In genomic region chr13:60839353-60839902, GRCm38 (mm10) we compare ENCODE assay signal across 42 mouse cellular contexts. TPM values are rescaled to one million over a fixed set of nuclear protein-coding genes. Genes with fewer than 3 reads are reported as not detected.
DNase-seq lines count a peak whose midpoint lies in the region; ATAC-seq and TF ChIP-seq lines count a peak whose summit lies in the region.
"Had no signal": no experiment of that assay in that cellular context is flagged by ENCODE, and none has a peak within 500 bp of the region (broad histone marks: within the 10 kb centered on the region; RNA-seq: fewer than 3 reads in every experiment).

No protein-coding gene starts in this region.

- H3K36me3 ChIP-seq in spleen, adult 2 months (ENCODE audit: control insufficient read depth, insufficient read depth, low read length), result no peaks in the 10 kb centered on the region
- H3K36me3 ChIP-seq: embryonic facial prominence, embryonic 10.5 days; embryonic facial prominence, embryonic 15.5 days; forebrain, embryonic 12.5 days; heart, embryonic 10.5 days; heart, embryonic 15.5 days; hindbrain, embryonic 13.5 days; kidney, embryonic 15.5 days; limb, embryonic 12.5 days; lung, embryonic 15.5 days; midbrain, embryonic 12.5 days had no signal

- WGBS in spleen, adult 2 months, result 40% methylated on average over 2 of the region's 2 CpGs

- ATAC-seq in megakaryocyte, adult 5-6 weeks (ENCODE audit: poor library complexity, severe bottlenecking), result peak; percentile 62
- ATAC-seq: forebrain, postnatal 0 days had no signal

- TF ChIP-seq POLR2A in spleen, adult 2 months (IDR thresholded peaks at IDR 0.05; ENCODE audit: low read depth, low read length), result no peak
- TF ChIP-seq POLR2A in bone marrow macrophage, adult 2 months (IDR thresholded peaks at IDR 0.05; ENCODE audit: borderline replicate concordance, low read depth, low read length), result no peak

- no peaks in the 10 kb centered on the region for H3K27me3 ChIP-seq in spleen, adult 2 months (ENCODE audit: control insufficient read depth, insufficient read depth, low read length)
- H3K27me3 ChIP-seq: embryonic facial prominence, embryonic 15.5 days; forebrain, embryonic 12.5 days; heart, embryonic 15.5 days; hindbrain, embryonic 13.5 days; kidney, embryonic 15.5 days; limb, embryonic 12.5 days; lung, embryonic 15.5 days; megakaryocyte, embryonic 14.5 days; midbrain, embryonic 12.5 days had no signal

- H3K4me3 ChIP-seq in spleen, adult 2 months (ENCODE audit: extremely low read depth, insufficient read depth, insufficient read length), result no peak overlapping the region
- H3K4me3 ChIP-seq in bone marrow macrophage, adult 2 months (ENCODE audit: insufficient read depth, low read length), result no peak overlapping the region
- H3K4me3 ChIP-seq: embryonic facial prominence, embryonic 10.5 days; embryonic facial prominence, embryonic 15.5 days; forebrain, embryonic 12.5 days; heart, embryonic 10.5 days; heart, embryonic 15.5 days; hindbrain, embryonic 13.5 days; kidney, embryonic 15.5 days; left cerebral cortex, adult 2 months; limb, embryonic 12.5 days; lung, embryonic 15.5 days; megakaryocyte, embryonic 14.5 days; midbrain, embryonic 12.5 days had no signal

- H3K4me1 ChIP-seq in spleen, adult 2 months (ENCODE audit: control insufficient read depth, insufficient read depth, insufficient read length), result peaks cover 3% of the 10 kb centered on the region; the same call in 1 of the 2 replicates
- peaks cover 15% of the 10 kb centered on the region for H3K4me1 ChIP-seq in bone marrow macrophage, adult 2 months (ENCODE audit: control insufficient read depth, insufficient read depth, low read length)
- H3K4me1 ChIP-seq: embryonic facial prominence, embryonic 10.5 days; embryonic facial prominence, embryonic 15.5 days; forebrain, embryonic 12.5 days; heart, embryonic 10.5 days; heart, embryonic 15.5 days; hindbrain, embryonic 13.5 days; kidney, embryonic 15.5 days; limb, embryonic 12.5 days; lung, embryonic 15.5 days; midbrain, embryonic 12.5 days had no signal

- TF ChIP-seq CTCF in spleen, adult 2 months (IDR thresholded peaks at IDR 0.05; ENCODE audit: extremely low read depth, insufficient read depth, insufficient read length, insufficient replicate concordance), result no peak
- no peak for TF ChIP-seq CTCF in bone marrow macrophage, adult 2 months (IDR thresholded peaks at IDR 0.05; ENCODE audit: low read depth, low read length)

- no peak for DNase-seq in spleen, adult 2 months (ENCODE audit: low read depth in 1 of 2, low spot score in 2 of 2)
- no peak for DNase-seq in spleen, postnatal 36 days (ENCODE audit: low spot score in 2 of 2)
- DNase-seq in left cerebral cortex, adult 18-20 months (ENCODE audit: low spot score in 2 of 2), result no peak
- no peak for DNase-seq in testis, postnatal 10 days (ENCODE audit: low spot score)
- no peak for DNase-seq in c-Kit-positive CD71-positive TER-119-positive erythroid progenitor cells, embryonic 14.5 days (ENCODE audit: low spot score)
- no peak for DNase-seq in embryo, embryonic 11 days
- DNase-seq: adrenal gland, postnatal 14 days; cerebellum, adult 2 months; cerebellum, postnatal 14 days; forebrain, postnatal 0 days; gastrocnemius, postnatal 25 days; heart, adult 11 months; heart, postnatal 36 days; kidney, adult 18-20 months; kidney, postnatal 25 days; right cerebral cortex, adult 18-20 months; spleen, adult 18-20 months; thymus, postnatal 25 days had no signal

- H3K27ac ChIP-seq in spleen, adult 2 months (ENCODE audit: insufficient read depth, low read length), result peak overlapping the region; percentile 66; the same call in 1 of the 2 replicates
- H3K27ac ChIP-seq in bone marrow macrophage, adult 2 months (ENCODE audit: insufficient read depth, low read depth, low read length), result peak overlapping the region; percentile 99
- H3K27ac ChIP-seq: embryonic facial prominence, embryonic 10.5 days; embryonic facial prominence, embryonic 15.5 days; forebrain, embryonic 12.5 days; heart, embryonic 10.5 days; heart, embryonic 15.5 days; hindbrain, embryonic 13.5 days; kidney, embryonic 15.5 days; left cerebral cortex, adult 2 months; limb, embryonic 12.5 days; lung, embryonic 15.5 days; midbrain, embryonic 12.5 days had no signal

RNA-seq across cellular contexts. Expression of gene 4930486L24Rik, which starts 24.8 kb away (rescaled TPM):
- 0.20 and 0.68 TPM in 2 replicates for polyA plus RNA-seq in spleen, adult 2 months (2012; rRNA removed)
- not detected in 2 replicates for polyA plus RNA-seq in bone marrow macrophage, adult 2 months (2012; ENCODE audit: insufficient read depth, insufficient read length, missing spikeins)
- 0.16 and 0.30 TPM in 2 replicates for total RNA-seq in megakaryocyte, adult 5-6 weeks (2015)
- 0.22 TPM in 1 of 2 replicates, not detected in the other for total RNA-seq in megakaryocyte, adult 5-6 weeks (2017)
- total RNA-seq in left cerebral cortex, adult 18-20 months (2021), result not detected
- total RNA-seq: forebrain, postnatal 0 days; layer of hippocampus, postnatal 10 days; left cerebral cortex, postnatal 25 days had no signal
- polyA plus RNA-seq: forebrain, embryonic 12.5 days; forebrain, postnatal 0 days; heart, embryonic 10.5 days; heart, embryonic 15.5 days; hindbrain, embryonic 13.5 days; limb, embryonic 12.5 days; liver, adult 2 months; lung, embryonic 15.5 days; neural tube, embryonic 11.5 days had no signal

RNA-seq across cellular contexts. Expression of gene Ctsll3, which starts 36.8 kb away (rescaled TPM):
- polyA plus RNA-seq in spleen, adult 2 months (2012; rRNA removed), result not detected in 2 replicates
- not detected in 2 replicates for polyA plus RNA-seq in bone marrow macrophage, adult 2 months (2012; ENCODE audit: insufficient read depth, insufficient read length, missing spikeins)
- total RNA-seq in megakaryocyte, adult 5-6 weeks (2015), result not detected in 2 replicates
- total RNA-seq in megakaryocyte, adult 5-6 weeks (2017), result not detected in 2 replicates
- total RNA-seq in left cerebral cortex, adult 18-20 months (2021), result not detected
- total RNA-seq: adrenal gland, postnatal 14 days; forebrain, postnatal 0 days; gastrocnemius, postnatal 25 days; heart, postnatal 36 days; layer of hippocampus, adult 18-20 months; layer of hippocampus, postnatal 10 days; left cerebral cortex, adult 2 months; left cerebral cortex, postnatal 25 days; liver, adult 2 months had no signal
- polyA plus RNA-seq: brain, embryonic 14.5 days; cerebellum, adult 2 months; cortical plate, adult 2 months; embryonic facial prominence, embryonic 10.5 days; forebrain, embryonic 12.5 days; forebrain, postnatal 0 days; heart, embryonic 10.5 days; heart, embryonic 15.5 days; hindbrain, embryonic 13.5 days; intestine, embryonic 14.5 days; kidney, embryonic 15.5 days; limb, embryonic 12.5 days; liver, adult 2 months; liver, embryonic 16.5 days; lung, embryonic 15.5 days; midbrain, embryonic 12.5 days; neural tube, embryonic 11.5 days; testis, adult 2 months had no signal

RNA-seq across cellular contexts. Expression of gene BC051665, which starts 53.3 kb away (rescaled TPM):
- not detected in 2 replicates for polyA plus RNA-seq in spleen, adult 2 months (2012; rRNA removed)
- polyA plus RNA-seq in bone marrow macrophage, adult 2 months (2012; ENCODE audit: insufficient read depth, insufficient read length, missing spikeins), result not detected in 2 replicates
- total RNA-seq in megakaryocyte, adult 5-6 weeks (2015), result not detected in 2 replicates
- total RNA-seq in megakaryocyte, adult 5-6 weeks (2017), result not detected in 2 replicates
- total RNA-seq in left cerebral cortex, adult 18-20 months (2021), result not detected
- total RNA-seq: adrenal gland, postnatal 14 days; forebrain, postnatal 0 days; gastrocnemius, postnatal 25 days; heart, postnatal 36 days; layer of hippocampus, adult 18-20 months; layer of hippocampus, postnatal 10 days; left cerebral cortex, adult 2 months; left cerebral cortex, postnatal 25 days; liver, adult 2 months had no signal
- polyA plus RNA-seq: brain, embryonic 14.5 days; cerebellum, adult 2 months; cortical plate, adult 2 months; embryonic facial prominence, embryonic 10.5 days; embryonic facial prominence, embryonic 15.5 days; forebrain, embryonic 12.5 days; forebrain, postnatal 0 days; heart, embryonic 10.5 days; heart, embryonic 15.5 days; hindbrain, embryonic 13.5 days; intestine, embryonic 14.5 days; kidney, embryonic 15.5 days; limb, embryonic 12.5 days; liver, adult 2 months; liver, embryonic 16.5 days; lung, embryonic 15.5 days; midbrain, embryonic 12.5 days; neural tube, embryonic 11.5 days; testis, adult 2 months had no signal

RNA-seq across cellular contexts. Expression of gene Gm49392, which starts 57.3 kb away (rescaled TPM):
- polyA plus RNA-seq in spleen, adult 2 months (2012; rRNA removed), result 0.25 and 0.42 TPM in 2 replicates
- polyA plus RNA-seq in bone marrow macrophage, adult 2 months (2012; ENCODE audit: insufficient read depth, insufficient read length, missing spikeins), result 1.7 TPM in 1 of 2 replicates, not detected in the other
- total RNA-seq in megakaryocyte, adult 5-6 weeks (2015), result not detected in 2 replicates
- 0.61 TPM in 1 of 2 replicates, not detected in the other for total RNA-seq in megakaryocyte, adult 5-6 weeks (2017)
- under 1 TPM in 1 of 2 experiments, not detected in 1; 0.51 TPM for total RNA-seq in left cerebral cortex, adult 18-20 months (2021)
- total RNA-seq: forebrain, postnatal 0 days; layer of hippocampus, adult 18-20 months; layer of hippocampus, postnatal 10 days; liver, adult 2 months had no signal
- polyA plus RNA-seq: brain, embryonic 14.5 days; cerebellum, adult 2 months; embryonic facial prominence, embryonic 10.5 days; embryonic facial prominence, embryonic 15.5 days; forebrain, embryonic 12.5 days; forebrain, postnatal 0 days; intestine, embryonic 14.5 days; limb, embryonic 12.5 days; liver, adult 2 months; midbrain, embryonic 12.5 days had no signal

RNA-seq across cellular contexts. Expression of gene Ctla2b, which starts 57.8 kb away (rescaled TPM):
- polyA plus RNA-seq in spleen, adult 2 months (2012; rRNA removed), result 2.2 and 2.8 TPM in 2 replicates
- polyA plus RNA-seq in bone marrow macrophage, adult 2 months (2012; ENCODE audit: insufficient read depth, insufficient read length, missing spikeins), result 80.7 and 81.4 TPM in 2 replicates
- total RNA-seq in megakaryocyte, adult 5-6 weeks (2015), result 1.7 and 3.0 TPM in 2 replicates
- 1.7 and 2.1 TPM in 2 replicates for total RNA-seq in megakaryocyte, adult 5-6 weeks (2017)
- 1 to 10 TPM; 1.9 to 2.2 TPM for total RNA-seq in left cerebral cortex, adult 18-20 months (2021)
